Mouse (Mus musculus) lung, adult 2 months (tissue): ENCODE data around the gene Sat2.

Experiments
- CTCF ChIP-seq: fragments of 200-500 bp; IDR thresholded peaks from 2 replicates; pipeline ENCODE4 v1.5.1; 2011; ENCODE audit warnings: mild to moderate bottlenecking, low read length, control low read depth; ENCODE audit not compliant: insufficient read depth
- POLR2A ChIP-seq: fragments of 200-500 bp; IDR thresholded peaks from 2 replicates; pipeline ENCODE4 v1.6.1; 2011; ENCODE audit warnings: low read depth, mild to moderate bottlenecking, control low read depth, low read length, borderline replicate concordance; ENCODE audit errors: extremely low read depth

DNA sequence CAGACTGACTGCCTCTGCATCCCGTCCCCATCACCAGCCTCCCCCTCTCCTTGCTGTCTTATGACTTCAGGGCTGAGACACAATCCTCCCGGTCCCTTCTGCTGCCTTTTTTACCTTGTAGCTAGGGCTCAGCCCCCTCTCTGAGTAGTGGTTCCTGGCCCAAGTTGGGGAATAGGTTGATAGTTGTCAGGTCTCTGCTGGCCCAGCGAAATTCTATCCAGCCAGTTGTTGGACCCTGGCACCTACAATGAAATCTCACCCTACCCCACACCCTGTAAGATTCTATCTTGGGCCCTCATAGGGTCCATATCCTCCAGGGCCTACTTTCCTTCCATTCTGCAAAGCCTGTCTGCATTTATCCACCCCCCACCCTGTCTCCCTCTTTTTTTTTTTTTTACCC lies 30.4 kb upstream of the Sat2 start:
- no peak for TF ChIP-seq CTCF
- TF ChIP-seq POLR2A: no peak
